Mouse (Mus musculus) heart, embryonic 10.5 days (tissue): ENCODE results near the gene Ndufs3. TPM values are rescaled to one million over a fixed set of nuclear protein-coding genes. Genes with fewer than 3 reads are reported as not detected.

Experiments used
- DNase-seq: peaks from one replicate; pipeline ENCODE4 v3.0.0-alpha.2; 2017; ENCODE audit warnings: low spot score
- H3K27ac ChIP-seq: fragments of 300-500 bp; sonication (generic); 2 replicates; pipeline ENCODE4 v1.5.1; 2016; ENCODE audit warnings: mild to moderate bottlenecking
- H3K27me3 ChIP-seq: fragments of 300-500 bp; sonication (generic); 2 replicates; pipeline ENCODE4 v1.6.1; 2016; ENCODE audit warnings: mild to moderate bottlenecking; ENCODE audit not compliant: poor library complexity, insufficient read depth, severe bottlenecking
- H3K36me3 ChIP-seq: fragments of 300-500 bp; sonication (generic); 2 replicates; pipeline ENCODE4 v1.6.1; 2016; ENCODE audit warnings: mild to moderate bottlenecking, moderate library complexity
- H3K4me1 ChIP-seq: fragments of 300-500 bp; sonication (generic); 2 replicates; pipeline ENCODE4 v1.6.1; 2016; ENCODE audit warnings: mild to moderate bottlenecking
- H3K4me3 ChIP-seq: fragments of 300-500 bp; sonication (generic); 2 replicates; pipeline ENCODE4 v1.5.1; 2016; ENCODE audit warnings: mild to moderate bottlenecking, moderate library complexity
- H3K9me3 ChIP-seq: fragments of 300-500 bp; sonication (generic); 2 replicates; pipeline ENCODE4 v1.6.1; 2016; ENCODE audit warnings: mild to moderate bottlenecking, moderate library complexity
- WGBS: fragments of 180-500 bp; shearing (Covaris S2); methylation state at CpG from one replicate; pipeline ENCODE4 v1.1.7; 2016; 5-methylcytosine and 5-hydroxymethylcytosine counted together
- polyA plus RNA-seq: library from polyadenylated mRNA; unstranded; fragments of >200 nt; fragmentation: Nextera tagmentation; extraction: Ambion mirVana; gene quantifications from 2 replicates; pipeline ENCODE4 v1.2.1, GENCODE M21; 2016

Gene Ndufs3
- polyA plus RNA-seq: 276 and 329 TPM in 2 replicates

- Histone ChIP-seq H3K4me1 (peaks cover 18% of the 10 kb centered on the region), H3K9me3 (no peaks in the 10 kb centered on the region), H3K27ac (peak within 1 kb of the TSS; percentile 96), H3K4me3 (peak within 1 kb of the TSS; percentile 81), H3K27me3 (no peaks in the 10 kb centered on the region), H3K36me3 (peaks cover 62% of the 10 kb centered on the region)
- DNase-seq: peak; percentile 95
- WGBS: under 1% methylated on average over 43 of the region's 43 CpGs
Measured at GRCm38 (mm10) chr2:90904076-90904855, at the start of gene Ndufs3, which contains the start of gene Kbtbd4. Gene Ndufs3, minus strand, starts transcription at chr2:90904827. Gene Kbtbd4, plus strand, starts transcription at chr2:90904740.

GRCm38 (mm10) chr2:90953461-90953860, 48.8 kb upstream of the Ndufs3 start:
- H3K27ac ChIP-seq: no peak overlapping the region
- DNase-seq: no peak
- no peak overlapping the region for H3K4me3 ChIP-seq
- H3K9me3 ChIP-seq: no peaks in the 10 kb centered on the region
- WGBS: 83% methylated on average over 3 of the region's 3 CpGs
- peaks cover 25% of the 10 kb centered on the region for H3K4me1 ChIP-seq
- peaks cover 12% of the 10 kb centered on the region for H3K36me3 ChIP-seq
- no peaks in the 10 kb centered on the region for H3K27me3 ChIP-seq

DNA sequence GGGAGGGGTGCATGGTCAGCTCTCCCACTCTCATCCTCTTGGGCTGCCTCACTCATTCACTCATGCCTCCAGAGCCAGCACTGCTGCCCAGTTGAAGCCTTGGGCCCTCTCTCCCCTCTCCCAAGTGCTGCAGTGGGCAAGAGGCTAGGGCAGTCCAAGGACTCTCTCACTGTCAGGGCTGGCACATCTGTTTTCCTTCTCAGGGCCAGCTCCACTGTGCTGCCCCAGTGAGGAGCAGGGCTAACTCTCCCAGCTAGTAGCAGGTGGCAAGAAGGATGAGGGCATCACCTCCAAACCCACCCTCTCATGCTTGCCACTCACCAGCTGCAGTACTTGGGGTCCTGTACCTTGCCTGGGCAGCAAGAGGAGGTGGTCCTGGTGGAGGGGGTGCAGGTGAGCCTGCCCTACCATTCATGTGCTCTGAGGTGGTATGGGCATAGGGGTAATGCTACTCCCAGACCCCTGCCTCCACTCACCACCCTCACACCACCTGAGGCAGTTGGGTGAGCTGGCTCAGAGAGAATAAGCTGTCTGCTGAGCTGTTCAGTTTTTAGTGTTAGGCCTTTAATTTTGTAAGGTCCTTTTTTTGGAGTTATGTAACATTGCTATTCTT, 46.1 kb upstream of the Ndufs3 start:
- DNase-seq: no peak

DNA sequence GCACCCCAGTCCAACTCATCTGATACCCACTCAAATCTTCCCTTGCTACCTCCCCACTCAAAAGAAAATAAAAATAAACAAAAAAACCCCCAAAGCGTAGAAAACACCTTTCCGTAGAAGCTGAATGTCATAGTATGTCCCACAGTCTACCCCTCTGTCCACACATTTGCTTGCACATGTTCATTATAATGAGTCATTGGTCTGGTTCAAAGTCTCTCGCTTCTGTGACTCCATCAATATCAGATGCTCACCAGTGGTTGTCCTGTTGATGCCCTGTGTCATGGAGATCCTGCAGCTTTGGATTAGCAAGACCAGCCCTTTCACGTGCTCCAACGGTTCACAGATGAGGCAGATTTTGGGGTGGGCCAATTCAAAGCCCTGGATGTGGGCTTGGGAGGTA, 45.5 kb upstream of the Ndufs3 start:
- Histone ChIP-seq H3K9me3 (no peaks in the 10 kb centered on the region), H3K36me3 (peaks cover 12% of the 10 kb centered on the region), H3K4me3 (no peak overlapping the region), H3K27ac (no peak overlapping the region), H3K27me3 (no peaks in the 10 kb centered on the region), H3K4me1 (peaks cover 17% of the 10 kb centered on the region)
- DNase-seq: no peak
- 86% methylated on average over 5 of the region's 5 CpGs for WGBS

More for the DNA sequence above, 46.1 kb upstream of the Ndufs3 start:
- H3K27ac ChIP-seq: no peak overlapping the region
- H3K4me1 ChIP-seq: peaks cover 20% of the 10 kb centered on the region
- no peak overlapping the region for H3K4me3 ChIP-seq
- H3K27me3 ChIP-seq: no peaks in the 10 kb centered on the region
- no peaks in the 10 kb centered on the region for H3K9me3 ChIP-seq
- H3K36me3 ChIP-seq: peaks cover 12% of the 10 kb centered on the region

GRCm38 (mm10) chr2:90941744-90942143, 37.1 kb upstream of the Ndufs3 start:
- Histone ChIP-seq H3K36me3 (peaks cover 3% of the 10 kb centered on the region; the same call in 1 of the 2 replicates), H3K9me3 (no peaks in the 10 kb centered on the region), H3K4me3 (peak overlapping the region; percentile 99), H3K27ac (no peak overlapping the region), H3K27me3 (no peaks in the 10 kb centered on the region), H3K4me1 (peaks cover 25% of the 10 kb centered on the region)
- WGBS: 65% methylated on average over 2 of the region's 2 CpGs
- no peak for DNase-seq

- H3K27me3 ChIP-seq: no peaks in the 10 kb centered on the region
- H3K4me3 ChIP-seq: peak within 1 kb of the TSS; percentile 99
- H3K27ac ChIP-seq: peak within 1 kb of the TSS; percentile 98
- no peaks in the 10 kb centered on the region for H3K9me3 ChIP-seq
- WGBS: under 1% methylated on average over 112 of the region's 113 CpGs
- peak; percentile 90 for DNase-seq
- H3K36me3 ChIP-seq: no peaks in the 10 kb centered on the region
- H3K4me1 ChIP-seq: peaks cover 25% of the 10 kb centered on the region
Measured at GRCm38 (mm10) chr2:90940233-90941229, 35.9 kb upstream of the Ndufs3 start, which contains the start of gene Celf1. Gene Celf1, plus strand, starts transcription at chr2:90940382.

GRCm38 (mm10) chr2:90939750-90940149, 35.1 kb upstream of the Ndufs3 start:
- H3K9me3 ChIP-seq: no peaks in the 10 kb centered on the region
- WGBS: 52% methylated on average over 8 of the region's 8 CpGs
- H3K4me3 ChIP-seq: peak overlapping the region; percentile 99
- H3K27ac ChIP-seq: peak overlapping the region; percentile 98
- no peaks in the 10 kb centered on the region for H3K36me3 ChIP-seq
- H3K27me3 ChIP-seq: no peaks in the 10 kb centered on the region
- peaks cover 25% of the 10 kb centered on the region for H3K4me1 ChIP-seq
- DNase-seq: no peak

- WGBS: 66% methylated on average over 3 of the region's 3 CpGs
- no peak overlapping the region for H3K4me3 ChIP-seq
- H3K27me3 ChIP-seq: no peaks in the 10 kb centered on the region
- DNase-seq: no peak
- H3K9me3 ChIP-seq: no peaks in the 10 kb centered on the region
- peaks cover 24% of the 10 kb centered on the region for H3K4me1 ChIP-seq
- H3K36me3 ChIP-seq: no peaks in the 10 kb centered on the region
- no peak overlapping the region for H3K27ac ChIP-seq
Measured at GRCm38 (mm10) chr2:90938362-90938761, 33.7 kb upstream of the Ndufs3 start.

- Histone ChIP-seq H3K36me3 (no peaks in the 10 kb centered on the region), H3K9me3 (no peaks in the 10 kb centered on the region), H3K4me1 (no peaks in the 10 kb centered on the region), H3K4me3 (no peak overlapping the region), H3K27ac (no peak overlapping the region), H3K27me3 (peaks cover 6% of the 10 kb centered on the region; the same call in 1 of the 2 replicates)
- WGBS: 66% methylated on average over 2 of the region's 2 CpGs
- DNase-seq: no peak
Measured at GRCm38 (mm10) chr2:90932273-90932672, 27.6 kb upstream of the Ndufs3 start.

GRCm38 (mm10) chr2:90931829-90932228, 27.2 kb upstream of the Ndufs3 start:
- Histone ChIP-seq H3K27ac (no peak overlapping the region), H3K4me1 (no peaks in the 10 kb centered on the region), H3K27me3 (peaks cover 6% of the 10 kb centered on the region; the same call in 1 of the 2 replicates), H3K4me3 (no peak overlapping the region), H3K36me3 (no peaks in the 10 kb centered on the region), H3K9me3 (no peaks in the 10 kb centered on the region)
- WGBS: 68% methylated on average over 8 of the region's 8 CpGs
- DNase-seq: no peak

- Histone ChIP-seq H3K36me3 (no peaks in the 10 kb centered on the region), H3K27me3 (peaks cover 6% of the 10 kb centered on the region; the same call in 1 of the 2 replicates), H3K4me1 (no peaks in the 10 kb centered on the region), H3K27ac (no peak overlapping the region), H3K4me3 (no peak overlapping the region), H3K9me3 (no peaks in the 10 kb centered on the region)
- DNase-seq: no peak
- 83% methylated on average over 13 of the region's 13 CpGs for WGBS
Measured at GRCm38 (mm10) chr2:90928566-90928965, 23.9 kb upstream of the Ndufs3 start.

GRCm38 (mm10) chr2:90922636-90923035, 18.0 kb upstream of the Ndufs3 start:
- WGBS: 96% methylated on average over 2 of the region's 2 CpGs
- no peaks in the 10 kb centered on the region for H3K27me3 ChIP-seq
- no peaks in the 10 kb centered on the region for H3K36me3 ChIP-seq
- H3K9me3 ChIP-seq: no peaks in the 10 kb centered on the region
- DNase-seq: no peak
- no peak overlapping the region for H3K4me3 ChIP-seq
- no peak overlapping the region for H3K27ac ChIP-seq
- peaks cover 9% of the 10 kb centered on the region for H3K4me1 ChIP-seq
